Mouse (Mus musculus) heart, postnatal 0 days (tissue): ENCODE data around the gene Otop3.

ENCODE experiments used
- CTCF ChIP-seq: IDR thresholded peaks from 2 replicates; pipeline ENCODE4 v1.5.1; 2016; ENCODE audit warnings: antibody characterized with exemption, control low read depth, low read depth
- EP300 ChIP-seq: IDR thresholded peaks from 2 replicates; pipeline ENCODE4 v1.6.1; 2016; ENCODE audit warnings: antibody characterized with exemption, low read depth

GRCm38 (mm10) chr11:115367395-115367944 is 32.9 kb downstream of the Otop3 start, which contains the start of gene Hid1:
- TF ChIP-seq EP300, result no peak
- no peak for TF ChIP-seq CTCF
